Mouse (Mus musculus) adrenal gland, adult 2 months (tissue): ENCODE measurements around the gene Popdc2. TPM values are rescaled to one million over a fixed set of nuclear protein-coding genes. Genes with fewer than 3 reads are reported as not detected.
A peak's percentile ranks its signal among the peaks of the same experiment; 100 is the strongest.

ENCODE experiments used
- DNase-seq: peaks from one replicate; pipeline ENCODE4 v3.0.0; 2021
- polyA plus RNA-seq: library from polyadenylated mRNA; depleted of rRNA; stranded (reverse); fragments of >200 nt; gene quantifications from 2 replicates; pipeline ENCODE4 v1.2.3, GENCODE M21; 2012
- total RNA-seq, 2 experiments: library from RNA; stranded (reverse); gene quantifications; 2 replicates each; pipeline ENCODE4 v1.2.3; 2021

Popdc2 gene
- total and polyA plus RNA-seq, 3 experiments, result 1.4 to 3.6 (median 2.3) TPM

- no peak for DNase-seq
Measured at GRCm38 (mm10) chr16:38354185-38354913, 7.7 kb upstream of the Popdc2 start.

- DNase-seq, result no peak
Measured at GRCm38 (mm10) chr16:38358256-38358812, 3.7 kb upstream of the Popdc2 start.

- no peak for DNase-seq
Measured at GRCm38 (mm10) chr16:38359241-38359640, 2.8 kb upstream of the Popdc2 start.

GRCm38 (mm10) chr16:38359857-38360256 lies 2.2 kb upstream of the Popdc2 start:
- no peak for DNase-seq

- no peak for DNase-seq
Measured at GRCm38 (mm10) chr16:38360317-38360716, 1.7 kb upstream of the Popdc2 start.

GRCm38 (mm10) chr16:38362493-38363255 lies 665 bp downstream of the Popdc2 start:
- no peak for DNase-seq

GRCm38 (mm10) chr16:38363256-38363595 lies 1.2 kb downstream of the Popdc2 start:
- no peak for DNase-seq

GRCm38 (mm10) chr16:38363657-38364056 lies 1.6 kb downstream of the Popdc2 start:
- no peak for DNase-seq

GRCm38 (mm10) chr16:38365390-38365789 lies 3.4 kb downstream of the Popdc2 start:
- no peak for DNase-seq

GRCm38 (mm10) chr16:38366231-38366630 lies 4.2 kb downstream of the Popdc2 start:
- no peak for DNase-seq

GRCm38 (mm10) chr16:38368336-38368735 lies 6.3 kb downstream of the Popdc2 start:
- peak; percentile 23 for DNase-seq

GRCm38 (mm10) chr16:38369000-38369399 lies 7.0 kb downstream of the Popdc2 start:
- no peak for DNase-seq

- DNase-seq, result no peak
Measured at GRCm38 (mm10) chr16:38369431-38369830, 7.4 kb downstream of the Popdc2 start.

- DNase-seq, result no peak
Measured at GRCm38 (mm10) chr16:38369992-38370484, 8.0 kb downstream of the Popdc2 start.

GRCm38 (mm10) chr16:38370633-38371374 lies 8.8 kb downstream of the Popdc2 start:
- no peak for DNase-seq

- no peak for DNase-seq
Measured at GRCm38 (mm10) chr16:38371705-38372296, 9.8 kb downstream of the Popdc2 start.

GRCm38 (mm10) chr16:38372876-38373275 lies 10.9 kb downstream of the Popdc2 start:
- no peak for DNase-seq

GRCm38 (mm10) chr16:38373439-38373838 lies 11.4 kb downstream of the Popdc2 start:
- no peak for DNase-seq

GRCm38 (mm10) chr16:38373941-38374340 lies 11.9 kb downstream of the Popdc2 start:
- DNase-seq, result no peak

- no peak for DNase-seq
Measured at GRCm38 (mm10) chr16:38374379-38375140, 12.6 kb downstream of the Popdc2 start.

GRCm38 (mm10) chr16:38375182-38375581 lies 13.2 kb downstream of the Popdc2 start:
- no peak for DNase-seq
